Mouse (Mus musculus) liver, embryonic 14.5 days (tissue): ENCODE data around the gene Ghr.

ENCODE experiments used
- CTCF ChIP-seq: IDR thresholded peaks from 2 replicates; pipeline ENCODE4 v1.5.1; 2016; ENCODE audit warnings: antibody characterized with exemption, low read depth, control low read depth
- EP300 ChIP-seq: IDR thresholded peaks from 2 replicates; pipeline ENCODE4 v1.6.1; 2016; ENCODE audit warnings: antibody characterized with exemption, low read depth

- TF ChIP-seq CTCF (no peak), EP300 (no peak)
These were observed 150.5 kb downstream of the Ghr start for GRCm38 (mm10) chr15:3432823-3433222.
